Mouse (Mus musculus): ENCODE measurements around the gene Akap6. TPM values are rescaled to one million over a fixed set of nuclear protein-coding genes. Genes with fewer than 3 reads are reported as not detected.

Gene Akap6
- polyA plus RNA-seq, 1 experiment from 2014 or later = 0.05 TPM

DNA sequence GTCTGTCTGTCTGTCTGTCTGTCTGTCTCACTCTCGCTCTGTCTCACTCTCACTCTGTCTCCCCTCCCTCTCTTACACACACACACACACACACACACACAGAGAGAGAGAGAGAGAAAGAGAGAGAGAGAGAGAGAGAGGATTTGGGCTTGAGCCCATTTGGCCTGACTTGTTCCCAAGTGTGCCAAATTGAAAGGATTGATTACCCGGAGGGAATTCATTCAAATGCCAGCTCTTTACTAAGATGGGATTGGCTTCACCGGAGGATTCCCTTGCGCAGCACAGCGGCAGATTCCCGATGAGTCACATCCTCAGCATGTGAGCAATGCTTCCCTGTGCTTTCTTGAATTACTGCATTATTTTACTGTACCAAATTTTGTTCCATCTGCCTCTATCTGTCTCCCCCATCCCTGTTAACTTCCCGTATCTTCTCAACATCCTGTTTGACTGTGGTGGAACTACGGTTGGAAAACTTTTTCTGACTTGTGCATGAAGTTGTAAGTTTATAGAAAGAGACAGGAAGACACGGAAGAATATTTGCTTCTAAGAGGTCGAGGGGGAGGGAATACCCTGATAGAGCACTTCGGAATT is 447.4 kb downstream of the Akap6 start:
- Histone ChIP-seq H3K9me3 (replicated peaks) (no peaks in the 10 kb centered on the region), H3K9ac (no peak overlapping the region), H3K4me1 (peaks cover 5% of the 10 kb centered on the region; the same call in 1 of the 2 replicates), H3K27ac (no peak overlapping the region), H3K4me2 (no peak overlapping the region), H3K36me3 (no peaks in the 10 kb centered on the region), H3K4me3 (no peak overlapping the region), H3K27me3 (replicated peaks) (no peaks in the 10 kb centered on the region)
- ATAC-seq = no peak
- WGBS (ENCODE audit: insufficient replicate concordance) = 41% methylated on average over 11 of the region's 11 CpGs

DNA sequence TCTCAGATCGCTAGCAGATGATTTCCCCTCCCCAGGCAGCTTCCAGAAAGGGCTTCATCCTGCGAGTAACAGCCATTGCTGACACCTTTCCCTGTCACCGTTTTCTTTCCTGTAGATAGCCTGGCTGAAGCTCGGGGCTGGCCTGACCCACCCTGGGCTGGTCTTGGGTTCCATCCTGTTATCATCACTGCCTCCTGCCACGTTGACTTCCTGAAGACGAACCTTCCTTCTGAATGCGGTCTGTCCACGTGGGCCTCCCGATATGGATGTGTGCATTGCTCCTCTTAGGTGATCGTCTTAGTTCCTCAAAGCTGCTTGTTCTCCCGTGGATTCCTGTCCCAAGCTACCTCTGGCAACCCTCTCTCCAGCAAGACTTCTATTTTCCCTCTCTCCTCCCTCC is 448.5 kb downstream of the Akap6 start:
- H3K4me3 ChIP-seq = no peak overlapping the region
- H3K9ac ChIP-seq = no peak overlapping the region
- H3K4me1 ChIP-seq = peaks cover 5% of the 10 kb centered on the region; the same call in 1 of the 2 replicates
- no peak overlapping the region for H3K27ac ChIP-seq
- no peaks in the 10 kb centered on the region for H3K9me3 ChIP-seq (replicated peaks)
- H3K36me3 ChIP-seq = no peaks in the 10 kb centered on the region
- H3K27me3 ChIP-seq (replicated peaks) = no peaks in the 10 kb centered on the region
- H3K4me2 ChIP-seq = peak overlapping the region; percentile 31
- peak; percentile 65 for ATAC-seq
- 19% methylated on average over 11 of the region's 11 CpGs for WGBS (ENCODE audit: insufficient replicate concordance)

DNA sequence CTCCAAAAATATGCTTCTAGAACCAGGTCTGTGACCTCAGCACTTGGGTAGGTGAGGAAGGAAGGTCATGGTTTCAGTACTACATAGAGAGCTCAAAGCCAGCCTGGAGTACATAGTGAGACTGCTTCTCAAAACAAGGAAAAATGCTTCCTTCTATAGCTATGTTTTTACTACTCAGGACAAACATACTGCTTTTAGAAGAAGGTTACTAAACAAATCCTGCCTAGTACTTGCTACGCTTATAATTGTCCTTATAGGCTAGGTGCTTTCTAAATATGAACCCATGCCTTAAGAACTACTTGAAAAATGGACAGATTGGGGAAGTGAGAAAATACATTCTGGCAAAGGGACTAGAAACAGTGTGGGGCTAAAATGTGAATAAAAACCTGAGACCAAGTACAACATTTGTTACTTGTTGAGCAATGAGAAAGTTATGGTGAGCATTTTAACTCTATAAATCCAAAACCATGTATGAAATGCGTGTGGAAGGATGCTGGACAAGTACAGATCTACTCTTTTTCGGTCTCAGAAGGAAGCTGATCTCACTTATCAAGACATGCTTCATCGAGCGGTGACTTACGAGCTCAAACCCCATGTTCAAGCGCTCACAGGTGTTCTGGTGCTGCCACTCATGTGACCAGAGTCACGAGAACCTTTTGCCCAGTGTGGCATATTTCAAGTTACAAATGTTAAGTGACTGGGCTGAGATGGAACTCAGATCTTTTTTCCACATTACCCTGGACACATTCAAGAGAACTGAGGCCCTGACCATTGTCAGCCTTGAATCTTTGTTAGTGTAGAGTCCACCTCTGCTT is 469.2 kb downstream of the Akap6 start:
- WGBS (ENCODE audit: insufficient replicate concordance) = 68% methylated on average over 8 of the region's 8 CpGs
- H3K36me3 ChIP-seq = no peaks in the 10 kb centered on the region

DNA sequence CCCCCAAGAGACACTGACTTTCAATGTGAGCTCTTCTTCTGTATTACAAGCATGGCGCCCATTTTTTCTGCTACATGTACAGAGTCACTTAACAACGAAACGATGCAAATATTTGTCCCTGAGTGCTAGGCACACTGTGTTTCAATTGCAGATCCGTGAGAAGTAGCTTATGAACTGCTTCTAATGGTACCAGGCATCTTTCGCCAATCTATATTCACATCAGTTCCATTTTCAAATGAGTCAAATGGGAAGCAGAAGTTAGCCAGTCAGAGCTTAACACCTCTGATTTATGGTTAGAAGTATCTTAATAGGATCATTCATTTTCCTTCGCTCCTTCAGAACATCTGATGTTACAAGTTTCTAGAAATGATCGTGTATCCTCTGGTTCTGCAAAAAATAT is 492.3 kb downstream of the Akap6 start:
- Histone ChIP-seq H3K9me3 (replicated peaks) (no peaks in the 10 kb centered on the region), H3K27me3 (replicated peaks) (no peaks in the 10 kb centered on the region), H3K27ac (no peak overlapping the region), H3K9ac (no peak overlapping the region), H3K36me3 (no peaks in the 10 kb centered on the region), H3K4me2 (no peak overlapping the region), H3K4me3 (no peak overlapping the region), H3K4me1 (no peaks in the 10 kb centered on the region)
- WGBS (ENCODE audit: insufficient replicate concordance) = 71% methylated on average over 7 of the region's 7 CpGs
- no peak for ATAC-seq

More for the DNA sequence above, 469.2 kb downstream of the Akap6 start:
- H3K27me3 ChIP-seq (replicated peaks) = no peaks in the 10 kb centered on the region
- no peaks in the 10 kb centered on the region for H3K9me3 ChIP-seq (replicated peaks)
- H3K4me1 ChIP-seq = no peaks in the 10 kb centered on the region
- no peak overlapping the region for H3K9ac ChIP-seq
- no peak overlapping the region for H3K4me2 ChIP-seq
- H3K27ac ChIP-seq = no peak overlapping the region
- no peak overlapping the region for H3K4me3 ChIP-seq
- no peak for ATAC-seq

DNA sequence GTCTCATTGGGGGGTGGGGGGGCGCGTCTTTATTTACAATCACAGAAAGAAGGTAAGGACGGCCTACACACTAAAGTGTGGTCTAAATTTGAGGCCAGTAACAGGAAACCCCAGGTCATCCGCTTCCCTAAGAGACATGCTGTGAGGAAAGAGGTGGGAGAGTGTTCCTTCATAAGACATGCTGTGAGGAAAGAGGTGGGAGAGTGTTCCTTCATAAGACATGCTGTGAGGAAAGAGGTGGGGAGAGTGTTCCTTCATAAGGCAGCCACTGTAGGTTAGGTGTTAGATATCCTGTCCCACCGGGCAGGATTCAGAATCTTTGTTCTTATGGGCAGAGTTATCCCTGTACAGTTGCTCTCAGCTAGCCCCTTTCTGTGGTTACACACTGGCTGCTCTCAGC is 494.5 kb downstream of the Akap6 start:
- no peak overlapping the region for H3K4me2 ChIP-seq
- H3K4me1 ChIP-seq = no peaks in the 10 kb centered on the region
- ATAC-seq = no peak
- no peak overlapping the region for H3K27ac ChIP-seq
- no peak overlapping the region for H3K9ac ChIP-seq
- WGBS (ENCODE audit: insufficient replicate concordance) = 57% methylated on average over 5 of the region's 5 CpGs
- H3K36me3 ChIP-seq = no peaks in the 10 kb centered on the region
- H3K27me3 ChIP-seq (replicated peaks) = no peaks in the 10 kb centered on the region
- H3K4me3 ChIP-seq = no peak overlapping the region
- H3K9me3 ChIP-seq (replicated peaks) = no peaks in the 10 kb centered on the region

Other genes starting within 250 kb of the Akap6 start
- gene Arhgap5, start 195.4 kb upstream of the Akap6 start, polyA plus RNA-seq (2016; fragmentation: Nextera tagmentation; extraction: Ambion mirVana) = 13.7 and 14.4 TPM in 2 replicates

Data from liver, embryonic 12.5 days (tissue).